Mouse (Mus musculus): ENCODE measurements around the gene Tcf23.

GRCm38 (mm10) chr5:30963916-30964315 is 4.5 kb upstream of the Tcf23 start:
- TF ChIP-seq CTCF (IDR thresholded peaks at IDR 0.05; ENCODE audit: low read depth) (no peak), EP300 (IDR thresholded peaks at IDR 0.05; ENCODE audit: low read depth) (no peak)
